Mouse (Mus musculus): ENCODE results near the gene Zfp30.

Zfp30 gene

DNA sequence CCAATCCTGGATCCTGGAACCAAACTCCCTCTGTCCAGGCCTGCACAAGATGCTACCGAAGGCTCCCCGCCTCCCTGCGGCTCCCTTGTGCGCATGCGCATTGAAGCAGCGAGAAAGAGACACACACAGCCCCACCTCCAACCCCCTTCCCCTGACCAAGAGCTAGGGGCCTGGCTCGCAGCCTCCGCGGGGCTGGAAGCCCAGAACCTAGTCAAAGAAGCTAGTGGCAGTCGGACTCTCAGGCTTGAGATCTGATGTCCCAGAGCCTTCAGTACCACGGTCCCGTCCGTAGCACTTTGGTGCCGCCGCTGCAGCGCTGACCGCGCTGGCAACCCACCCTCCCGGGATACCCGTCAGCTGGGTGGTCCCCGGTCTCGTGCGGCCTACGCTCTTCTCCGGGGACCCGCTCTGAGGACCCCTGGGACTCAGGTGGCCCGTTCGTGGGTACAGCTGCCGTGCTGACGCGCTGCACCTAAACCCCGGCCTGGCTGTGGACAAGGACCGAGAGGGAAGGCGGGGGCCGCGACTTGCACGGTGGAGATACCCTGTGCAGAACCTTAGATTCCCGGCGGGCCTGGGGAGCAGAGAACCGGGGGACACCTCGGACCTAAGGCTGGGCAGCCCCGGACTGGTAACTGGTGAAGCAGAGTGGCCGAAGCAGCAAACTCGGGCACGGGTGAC, at the start of gene Zfp30:
Zfp30 (plus strand) TSS at position 128 of the 681 bp plus-strand sequence.
- DNase-seq (ENCODE audit: low read depth, low spot score), result peak; percentile 92

DNA sequence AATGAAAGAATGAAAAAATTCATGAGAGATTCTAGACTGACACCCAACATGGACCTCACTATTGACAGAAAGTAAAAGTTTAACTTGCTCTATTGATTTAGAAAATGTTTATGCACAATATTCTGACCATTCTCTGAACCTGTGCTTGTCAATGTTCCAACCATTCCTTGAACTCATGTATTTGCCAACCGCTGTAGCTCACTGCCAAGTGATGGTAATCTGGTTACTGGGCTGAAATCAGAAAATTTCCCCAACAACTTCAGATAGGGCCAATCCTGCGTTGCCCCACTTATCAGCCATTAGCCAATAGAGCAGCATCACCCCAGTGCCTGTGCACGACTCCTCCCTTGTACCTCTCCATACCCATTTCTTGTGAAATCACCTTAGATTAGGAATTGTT, 41.5 kb upstream of the Zfp30 start:
- no peak for DNase-seq (ENCODE audit: low read depth, low spot score)

DNA sequence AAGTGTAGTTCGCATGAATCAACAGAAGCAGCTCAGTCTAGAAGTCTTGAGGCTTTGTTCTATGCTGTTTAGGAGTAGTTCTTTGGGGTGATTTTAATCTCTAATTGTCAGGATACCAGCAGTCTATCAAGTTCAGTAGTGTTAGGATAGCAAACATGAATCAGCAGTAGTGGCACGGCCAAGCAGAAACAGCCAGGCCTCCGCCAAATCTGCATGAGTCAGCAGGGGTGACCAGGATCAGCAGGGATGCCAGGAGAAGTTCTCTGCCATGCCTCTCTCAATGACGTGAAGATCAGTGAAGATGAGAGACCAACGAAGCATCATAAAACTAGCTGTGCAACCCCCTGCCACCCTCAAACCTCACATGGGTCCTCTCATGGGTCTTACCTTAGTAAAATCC, 23.3 kb upstream of the Zfp30 start:
- no peak for DNase-seq (ENCODE audit: low read depth, low spot score)

DNA sequence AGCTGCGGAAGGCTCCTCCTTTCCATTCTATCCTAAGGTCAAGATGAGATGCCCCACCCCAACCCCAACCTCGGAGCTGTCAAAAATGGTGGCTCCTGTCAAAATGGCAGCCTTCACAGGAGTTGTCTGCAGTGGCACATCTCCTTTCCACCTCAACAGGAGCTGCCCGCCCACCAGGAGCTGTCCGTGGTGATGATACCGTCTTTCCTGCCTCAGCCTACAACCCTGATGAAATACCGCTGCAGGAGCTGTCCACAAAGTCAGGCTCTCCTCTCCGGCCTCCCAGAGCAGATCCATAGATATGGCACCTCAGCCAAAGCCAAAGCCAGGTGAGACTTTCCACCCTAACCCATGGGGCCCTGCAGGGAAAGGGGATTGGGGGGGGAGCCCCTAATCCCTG, 19.1 kb upstream of the Zfp30 start:
- no peak for DNase-seq (ENCODE audit: low read depth, low spot score)

DNA sequence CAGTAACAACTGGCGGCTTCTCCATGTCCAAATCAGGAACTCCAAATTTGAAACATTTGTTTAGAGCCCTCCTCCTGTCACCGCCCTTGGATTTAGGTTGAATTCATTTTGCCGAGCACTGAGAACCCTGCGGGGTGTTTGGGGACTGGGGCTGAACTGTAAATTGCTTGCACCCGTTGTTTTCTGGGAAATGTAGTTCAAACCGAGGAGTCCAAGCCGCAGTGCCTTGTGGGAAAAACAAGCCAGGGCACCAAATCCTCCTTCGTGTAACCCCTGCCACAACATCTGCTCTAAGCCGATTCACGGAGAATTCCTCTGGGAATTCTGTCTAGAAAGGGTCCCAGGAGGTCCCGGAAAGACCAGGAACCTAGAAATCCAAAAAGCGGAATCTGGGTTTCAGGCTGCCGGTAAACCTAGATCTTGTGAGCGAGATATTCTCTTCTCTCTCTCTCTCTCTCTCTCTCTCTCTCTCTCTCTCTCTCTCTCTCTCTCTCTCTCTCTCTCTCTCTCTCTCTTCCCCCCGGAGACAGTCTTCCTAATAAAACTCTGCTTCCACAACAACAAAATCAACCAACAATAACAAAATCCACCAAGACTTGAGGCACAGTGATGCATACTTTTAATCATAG, 16.6 kb upstream of the Zfp30 start:
- DNase-seq (ENCODE audit: low read depth, low spot score), result peak; percentile 67

DNA sequence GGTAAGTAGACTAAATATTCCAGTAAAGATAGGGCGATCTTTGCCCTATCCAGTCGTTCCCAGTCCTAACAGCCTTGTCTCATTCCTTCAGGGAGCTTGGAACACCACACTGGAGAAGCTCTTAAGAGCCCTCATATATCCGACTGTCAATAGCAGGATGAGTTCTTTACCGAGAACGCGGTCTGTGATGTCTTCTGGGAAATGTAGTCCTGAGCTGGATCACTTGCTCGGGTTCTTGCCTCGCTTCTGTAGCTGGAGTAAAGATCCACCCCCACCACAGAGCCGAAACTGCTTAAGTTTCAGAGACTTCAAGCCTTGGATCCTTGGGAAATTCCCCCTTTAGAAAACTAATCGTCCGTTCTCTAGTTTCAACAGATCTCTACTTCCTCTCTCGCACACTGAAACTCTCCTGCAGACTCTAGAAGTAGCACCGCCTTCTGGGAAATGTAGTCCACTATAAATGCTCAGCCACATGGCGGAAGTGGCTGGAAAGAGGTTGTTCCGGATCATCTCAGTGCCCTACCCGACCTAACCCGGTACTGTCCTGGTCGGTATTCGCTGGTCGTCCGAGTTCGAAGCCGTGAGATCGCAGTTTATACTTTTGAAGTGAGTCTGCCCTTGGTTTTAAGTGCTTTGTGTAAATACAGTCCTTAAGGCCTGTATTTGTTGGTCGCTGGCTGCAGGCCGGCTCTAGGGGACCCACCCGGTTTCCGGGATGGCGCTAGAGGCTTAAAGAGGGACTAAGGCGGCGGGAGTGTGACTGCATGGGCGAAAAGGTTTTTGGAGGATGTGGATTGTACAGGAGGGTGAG, 15.5 kb upstream of the Zfp30 start, which contains the start of gene Zfp84:
Zfp84 (plus strand) TSS at position 463 of the 811 bp plus-strand sequence.
- peak; percentile 83 for DNase-seq (ENCODE audit: low read depth, low spot score)

DNA sequence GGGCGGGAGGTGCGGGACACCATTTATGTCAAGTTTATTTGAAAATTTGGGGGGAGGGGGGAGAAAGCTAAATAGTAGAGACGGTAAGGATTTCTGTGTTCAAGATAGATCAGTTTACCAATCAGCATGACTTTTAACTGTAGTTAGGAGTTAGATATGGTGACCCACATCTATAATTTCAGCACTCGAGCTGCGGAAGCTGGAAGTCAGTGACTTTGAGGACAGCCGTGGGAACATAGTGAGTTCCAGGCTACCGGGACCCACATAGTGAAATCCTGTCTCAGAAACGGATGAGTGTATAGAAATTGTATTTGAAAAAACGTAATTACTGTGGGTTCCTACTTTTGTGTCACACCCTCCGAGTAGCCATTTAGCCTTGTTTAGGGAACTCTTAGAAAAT, 14.8 kb upstream of the Zfp30 start:
- DNase-seq (ENCODE audit: low read depth, low spot score), result no peak

DNA sequence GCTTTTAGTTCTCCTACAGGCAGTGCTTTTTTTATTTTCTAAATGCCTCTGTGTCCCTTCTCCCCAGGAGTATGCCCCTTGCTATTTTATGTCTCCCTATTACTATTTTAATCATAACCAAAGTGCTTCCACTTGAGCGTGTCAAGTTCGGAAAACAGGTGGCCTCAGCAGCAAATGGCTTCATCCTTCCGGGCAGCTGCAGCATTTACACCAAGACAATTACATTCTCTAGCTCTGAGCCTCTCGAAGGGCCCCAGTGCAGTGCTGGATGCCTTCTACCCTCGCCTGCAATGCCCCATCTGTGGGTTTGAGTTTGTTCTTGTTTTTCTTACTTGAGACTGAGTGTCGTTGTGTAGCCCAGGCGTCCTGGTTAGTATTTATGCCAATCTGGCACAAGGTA, 10.3 kb upstream of the Zfp30 start:
- DNase-seq (ENCODE audit: low read depth, low spot score), result no peak

DNA sequence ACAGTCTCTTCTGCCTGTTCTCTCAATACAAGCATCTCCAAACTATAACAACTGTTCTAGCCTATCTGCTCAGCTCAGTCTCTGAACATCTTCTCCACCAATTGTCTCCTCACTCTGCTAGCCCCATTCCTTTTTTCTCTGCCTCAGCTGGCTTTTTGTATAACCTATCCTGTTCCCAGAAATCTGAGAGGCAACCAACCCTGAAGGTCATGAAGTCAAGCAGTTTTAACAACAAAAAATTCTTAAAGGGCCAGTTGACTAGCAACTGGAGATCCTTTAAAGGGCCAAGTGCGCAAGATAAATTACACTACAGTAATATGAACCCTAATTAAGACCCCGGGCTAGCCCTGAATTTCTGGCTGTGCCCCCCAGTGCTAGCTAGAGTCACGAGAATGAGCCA, 9.4 kb upstream of the Zfp30 start:
- DNase-seq (ENCODE audit: low read depth, low spot score), result no peak

DNA sequence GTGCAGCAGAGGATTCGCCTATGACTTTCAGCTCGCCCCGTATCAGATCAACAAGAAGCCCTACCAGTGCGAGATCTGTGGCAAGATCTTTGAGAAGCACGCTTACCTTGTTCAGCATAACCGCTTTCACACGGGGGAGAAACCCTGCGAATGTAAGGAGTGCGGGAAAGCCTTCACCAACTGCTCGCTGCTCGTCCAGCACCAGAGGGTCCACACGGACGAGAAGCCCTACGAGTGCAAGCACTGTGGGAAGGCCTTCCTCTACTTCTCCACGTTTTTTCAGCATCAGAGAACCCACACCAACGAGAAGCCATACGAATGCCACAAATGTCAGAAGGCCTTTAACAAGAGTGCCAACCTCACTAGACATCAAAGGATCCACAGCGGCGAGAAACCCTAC, 7.2 kb upstream of the Zfp30 start:
- DNase-seq (ENCODE audit: low read depth, low spot score), result no peak

DNA sequence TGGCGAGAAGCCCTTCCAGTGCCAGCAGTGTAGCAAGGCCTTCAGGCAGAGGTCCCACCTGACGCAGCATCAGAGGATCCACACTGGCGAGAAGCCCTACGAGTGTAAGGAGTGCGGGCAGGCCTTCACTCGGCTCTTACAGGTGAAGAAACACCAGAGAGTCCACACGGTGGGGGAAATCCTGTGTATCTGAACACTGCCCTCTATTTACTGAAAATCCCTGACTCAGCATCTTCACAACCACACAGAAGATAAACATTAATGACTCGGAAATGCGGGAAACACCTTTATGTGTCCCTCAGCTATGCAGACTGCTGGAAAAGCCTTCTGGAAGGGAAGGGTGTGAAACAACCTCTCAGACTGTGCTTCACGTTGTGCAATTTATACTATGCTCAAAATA, 6.4 kb upstream of the Zfp30 start:
- no peak for DNase-seq (ENCODE audit: low read depth, low spot score)

DNA sequence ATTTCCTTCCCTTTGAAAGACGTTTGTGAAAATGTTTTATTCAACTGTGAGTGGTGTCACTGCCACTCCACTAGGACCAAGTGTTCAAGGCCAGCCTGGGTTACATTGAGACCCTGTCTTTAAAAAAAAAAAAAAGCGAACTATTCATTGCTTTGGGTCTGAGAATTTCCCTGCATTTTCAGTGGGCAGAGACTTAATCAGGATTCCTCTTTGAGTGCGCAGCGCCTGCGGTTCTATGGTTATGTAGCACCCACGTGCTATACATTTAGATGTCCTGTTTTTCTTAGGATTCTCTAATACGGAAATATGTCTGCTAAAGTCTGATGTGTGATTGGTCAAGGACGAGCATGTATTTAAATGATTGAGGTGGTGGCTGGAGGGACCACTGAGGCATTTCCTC, 1.2 kb downstream of the Zfp30 start:
- no peak for DNase-seq (ENCODE audit: low read depth, low spot score)

DNA sequence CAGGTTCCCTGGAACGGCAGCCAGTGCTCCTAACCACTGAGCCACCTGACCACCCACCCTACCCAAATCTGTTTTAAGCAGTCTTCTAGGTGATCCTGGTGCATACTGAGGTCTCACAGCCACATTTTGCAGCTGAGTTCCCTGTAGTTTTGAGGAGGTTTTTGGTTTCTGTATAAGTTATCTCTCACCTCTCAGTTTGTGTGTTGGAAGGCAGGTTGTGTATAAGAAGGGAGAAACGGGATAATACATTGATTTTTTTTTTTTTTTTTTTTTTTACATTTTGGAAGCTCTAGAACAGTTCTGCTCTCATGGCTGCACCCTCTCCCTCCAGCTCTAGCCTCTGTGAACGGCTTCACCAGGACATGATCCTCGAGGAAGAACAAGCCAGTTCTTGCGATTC, 2.1 kb downstream of the Zfp30 start:
- DNase-seq (ENCODE audit: low read depth, low spot score), result no peak

DNA sequence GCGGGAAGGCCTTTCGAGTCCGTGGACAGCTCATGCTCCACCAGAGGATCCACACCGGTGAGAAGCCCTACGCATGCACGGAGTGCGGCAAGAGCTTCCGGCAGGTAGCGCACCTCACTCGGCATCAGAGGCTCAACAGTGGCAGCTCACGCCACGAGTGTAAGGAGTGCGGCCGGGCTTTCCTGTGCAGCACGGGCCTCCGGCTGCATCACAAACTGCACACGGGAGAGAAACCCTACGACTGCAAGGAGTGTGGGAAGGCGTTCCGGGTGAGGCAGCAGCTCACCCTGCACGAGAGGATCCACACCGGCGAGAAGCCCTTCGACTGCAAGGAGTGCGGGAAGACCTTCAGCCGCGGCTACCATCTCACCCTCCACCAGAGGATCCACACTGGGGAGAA, 9.1 kb downstream of the Zfp30 start:
- no peak for DNase-seq (ENCODE audit: low read depth, low spot score)

DNA sequence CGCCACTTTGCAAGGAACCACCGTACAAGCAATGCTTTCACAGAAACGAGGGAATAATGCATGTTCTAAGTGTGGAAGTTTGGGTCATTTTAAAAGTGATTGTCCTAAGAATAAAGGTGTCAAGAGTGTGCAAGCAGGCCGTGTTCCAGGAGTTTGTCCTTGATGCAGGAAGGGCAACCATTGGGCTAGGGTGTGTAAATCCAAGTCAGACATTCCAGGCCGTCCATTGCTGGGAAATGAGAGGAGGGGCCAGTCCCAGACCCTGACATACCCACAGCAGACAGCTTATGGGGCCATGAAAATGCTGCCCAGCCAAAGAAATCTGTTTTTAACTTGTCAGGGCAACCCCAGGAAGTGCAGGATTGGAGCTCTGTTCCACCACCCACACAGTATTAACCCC, 23.2 kb downstream of the Zfp30 start:
- no peak for DNase-seq (ENCODE audit: low read depth, low spot score)

DNA sequence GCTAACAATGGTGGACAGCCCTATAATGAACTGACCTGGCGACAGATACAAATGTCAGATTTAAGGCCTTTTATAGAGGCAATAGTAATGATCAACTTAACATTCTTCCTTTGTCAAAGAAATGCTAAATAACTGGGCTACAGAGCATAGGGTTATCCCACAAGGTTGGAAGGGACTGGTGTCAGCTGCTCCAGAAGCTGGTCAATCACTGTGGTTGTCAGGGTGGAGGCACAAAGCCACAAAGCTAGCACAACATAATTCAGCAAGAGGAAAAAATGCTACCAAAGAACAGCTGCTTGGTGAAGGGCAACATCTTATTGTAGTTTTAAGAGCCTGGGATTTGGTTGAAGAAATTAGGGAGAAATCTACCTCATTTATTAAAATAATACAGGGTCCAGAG, 28.4 kb downstream of the Zfp30 start:
- DNase-seq (ENCODE audit: low read depth, low spot score), result no peak

DNA sequence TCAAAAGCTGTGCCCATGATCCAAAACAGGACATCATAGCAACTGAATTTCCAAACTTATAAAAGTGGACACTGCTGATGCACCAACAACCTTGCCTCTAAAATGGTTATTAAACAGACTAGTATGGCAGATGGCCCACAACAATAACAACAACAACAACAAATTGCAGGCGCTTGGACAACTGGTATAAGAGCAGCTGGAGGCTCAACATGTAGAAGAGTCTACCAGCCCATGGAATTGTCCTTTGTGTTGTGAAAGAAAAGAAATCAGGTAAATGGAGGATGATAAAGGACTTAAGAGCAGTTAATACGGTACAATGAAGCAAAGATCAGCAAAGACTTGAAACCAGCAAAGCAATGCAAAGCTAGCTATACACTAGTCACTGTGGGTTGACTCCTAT, 30.6 kb downstream of the Zfp30 start:
- no peak for DNase-seq (ENCODE audit: low read depth, low spot score)

DNA sequence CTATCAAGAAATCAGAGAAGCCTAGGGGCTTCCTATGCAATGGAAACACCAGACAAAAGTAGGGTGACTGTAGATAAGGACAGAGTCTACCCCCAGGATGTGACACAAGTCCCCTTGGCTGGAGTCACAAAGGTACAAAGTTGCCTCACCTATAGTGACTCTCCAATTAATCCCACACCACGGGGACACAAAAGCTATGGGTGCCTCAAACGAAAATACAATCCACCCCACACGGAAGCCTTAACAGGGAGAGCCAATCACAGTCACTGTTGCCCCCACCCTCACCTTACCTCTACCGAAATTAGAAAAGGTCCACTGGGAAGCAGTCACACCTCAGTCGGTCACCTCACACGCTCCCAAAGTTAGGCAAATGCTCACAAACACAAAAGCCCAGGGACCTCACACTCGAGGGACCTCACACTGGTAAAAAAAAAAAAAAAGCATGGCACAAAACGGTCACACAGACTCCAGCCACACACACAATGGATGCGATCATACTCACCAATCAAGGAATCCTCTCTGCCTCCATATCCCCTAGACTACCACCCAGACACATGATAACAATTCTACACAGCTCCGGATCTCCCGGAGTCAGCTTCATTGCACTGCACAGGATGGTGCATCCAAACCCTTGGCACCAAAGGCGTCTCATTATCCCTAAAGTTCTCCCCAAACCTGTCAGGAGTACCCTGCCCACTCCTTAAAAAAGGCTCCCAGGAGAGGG, 31.4 kb downstream of the Zfp30 start:
- DNase-seq (ENCODE audit: low read depth, low spot score), result no peak

DNA sequence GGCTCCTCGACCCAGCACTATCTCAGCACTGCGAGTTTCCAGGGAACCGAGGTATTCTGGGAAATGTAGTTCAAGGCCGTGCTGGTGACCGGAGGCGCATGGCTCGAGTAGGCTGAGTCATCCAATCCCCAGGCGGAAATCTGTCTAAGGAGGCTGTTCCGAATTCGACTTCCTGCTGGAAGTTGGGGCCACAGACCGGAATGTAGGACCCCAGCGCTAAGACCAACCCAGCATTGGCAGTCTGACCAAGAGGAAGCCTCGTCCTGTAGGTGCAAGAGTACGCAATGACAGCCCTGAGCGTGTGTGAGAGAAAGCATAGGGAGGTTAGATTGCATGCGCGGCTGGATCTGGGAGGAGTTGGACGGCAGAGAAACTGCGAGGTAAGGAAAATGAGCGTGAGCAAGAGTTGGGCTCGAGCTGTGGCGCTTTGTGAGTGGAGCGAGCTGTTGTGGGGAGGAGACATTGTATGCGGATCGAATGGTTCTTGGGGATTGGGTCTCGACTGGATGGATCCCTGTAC, 32.2 kb downstream of the Zfp30 start, which contains the start of gene Zfp790:
Zfp790 (plus strand) TSS at position 205 of the 520 bp plus-strand sequence.
- peak; percentile 88 for DNase-seq (ENCODE audit: low read depth, low spot score)

DNA sequence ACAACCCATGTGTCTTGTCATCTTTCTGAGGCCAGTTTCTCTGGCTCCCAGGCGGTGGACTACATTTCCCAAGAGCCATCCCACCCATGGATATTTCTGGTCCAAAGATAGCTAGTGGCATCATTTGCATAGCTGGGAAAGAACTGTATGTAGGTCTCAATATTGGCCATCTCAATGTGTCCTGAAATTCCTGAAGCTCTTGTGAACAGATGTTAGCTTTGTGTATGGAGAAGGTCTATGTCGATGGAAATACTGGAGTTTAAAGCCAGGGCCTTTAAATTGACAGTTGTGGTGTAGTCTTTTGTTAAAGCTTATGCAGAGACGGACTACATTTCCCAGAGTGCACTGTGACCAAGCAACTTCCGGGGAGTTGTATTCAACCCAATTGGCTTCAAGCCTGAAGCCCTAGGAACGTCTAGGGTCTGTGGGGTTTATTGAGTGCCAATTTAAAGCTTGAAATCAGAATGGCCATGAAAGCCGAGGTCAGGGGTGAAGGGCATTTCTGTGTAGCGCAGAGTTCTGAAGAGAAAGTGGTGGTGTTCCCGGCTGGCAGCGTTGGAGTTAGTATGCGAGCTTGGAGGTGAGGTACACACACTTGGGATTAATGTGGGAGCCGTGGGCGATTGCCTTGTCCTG, 34.9 kb downstream of the Zfp30 start:
- peak; percentile 70 for DNase-seq (ENCODE audit: low read depth, low spot score)

DNA sequence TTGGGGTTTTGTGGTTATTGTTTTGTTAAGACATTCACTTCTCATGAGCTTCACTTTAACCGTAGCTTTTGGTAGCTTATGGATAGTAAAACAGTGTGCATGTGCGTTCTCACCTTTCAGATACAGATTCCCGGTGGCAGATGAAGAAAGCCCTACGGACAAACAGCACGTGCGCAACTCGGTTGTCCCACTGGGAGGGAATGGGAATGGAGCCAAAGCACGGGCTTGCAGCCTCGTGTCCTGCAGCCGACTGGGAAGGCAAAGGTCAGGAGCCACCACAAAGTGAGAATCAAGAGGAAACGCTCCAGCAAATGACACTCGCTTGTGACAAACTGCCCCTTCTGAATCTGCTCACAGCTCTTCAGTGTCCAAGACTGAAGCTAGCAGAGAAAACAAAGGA, 44.2 kb downstream of the Zfp30 start:
- DNase-seq (ENCODE audit: low read depth, low spot score), result no peak

Measured in embryo, embryonic 11.5 days (tissue).